Mouse (Mus musculus): ENCODE results near the gene Timmdc1. TPM values are rescaled to one million over a fixed set of nuclear protein-coding genes. Genes with fewer than 3 reads are reported as not detected.
"Not testable (repeated sequence)": the region's sequence is repeated elsewhere in the genome, so short reads cannot be mapped to it uniquely, and the experiment has no call there.

The Timmdc1 gene
- polyA plus RNA-seq, 1 experiment from 2014 or later: 44.5 TPM

GRCm38 (mm10) chr16:38502469-38502868 is 20.0 kb downstream of the Timmdc1 start:
- TF ChIP-seq CTCF (IDR thresholded peaks at IDR 0.05): no peak
- POLR2A ChIA-PET: no interaction called here
- H3K27me3 ChIP-seq: no peaks in the 10 kb centered on the region
- CTCF ChIA-PET: no interaction called here
- in situ Hi-C loops (cut with MboI; ENCODE audit: low pct_unique_long_range_greater_than_20kb): loop anchor here (10.0 to 25.0 kb wide), 2 partner anchors 415 to 528 kb away; partner anchors contain the start of gene Gsk3b
- no peak for DNase-seq (ENCODE audit: low read depth, low spot score)
- no peak for ATAC-seq

- H3K27me3 ChIP-seq: no peaks in the 10 kb centered on the region
- CTCF ChIA-PET: interaction anchor here (2.1 kb wide), 1 partner anchor 10 kb away, joined by 8 read pairs; no protein-coding TSS in a partner anchor
- ATAC-seq: no peak
- DNase-seq (ENCODE audit: low read depth, low spot score): no peak
- no peak for TF ChIP-seq CTCF (IDR thresholded peaks at IDR 0.05)
- in situ Hi-C loops (cut with MboI; ENCODE audit: low pct_unique_long_range_greater_than_20kb): no loop called here
- POLR2A ChIA-PET: interaction anchor here (0.7 kb wide), 1 partner anchor 29 kb away, joined by 3 read pairs; no protein-coding TSS in a partner anchor
Measured at GRCm38 (mm10) chr16:38496604-38497140, 25.8 kb downstream of the Timmdc1 start.

- ChIA-PET CTCF (interaction anchor here (0.8 to 2.7 kb wide), 2 partner anchors 12 kb away, joined by 3 to 12 read pairs; no protein-coding TSS in a partner anchor), POLR2A (no interaction called here)
- ATAC-seq (no peak), DNase-seq (ENCODE audit: low read depth, low spot score) (no peak)
- no peaks in the 10 kb centered on the region for H3K27me3 ChIP-seq
- in situ Hi-C loops (cut with MboI; ENCODE audit: low pct_unique_long_range_greater_than_20kb): no loop called here
- no peak for TF ChIP-seq CTCF (IDR thresholded peaks at IDR 0.05)
Measured at GRCm38 (mm10) chr16:38493890-38494289, 28.6 kb downstream of the Timmdc1 start.

- CTCF ChIA-PET: interaction anchor here (1.5 to 2.7 kb wide), 2 partner anchors 11 to 13 kb away, joined by 3 to 12 read pairs; no protein-coding TSS in a partner anchor
- POLR2A ChIA-PET: no interaction called here
- in situ Hi-C loops (cut with MboI; ENCODE audit: low pct_unique_long_range_greater_than_20kb): no loop called here
- no peak for DNase-seq (ENCODE audit: low read depth, low spot score)
- H3K27me3 ChIP-seq: no peaks in the 10 kb centered on the region
- no peak for ATAC-seq
- no peak for TF ChIP-seq CTCF (IDR thresholded peaks at IDR 0.05)
Measured at GRCm38 (mm10) chr16:38492551-38492950, 29.9 kb downstream of the Timmdc1 start.

- in situ Hi-C loops (cut with MboI; ENCODE audit: low pct_unique_long_range_greater_than_20kb): no loop called here
- no peak for TF ChIP-seq CTCF (IDR thresholded peaks at IDR 0.05)
- ChIA-PET CTCF (interaction anchor here (1.1 kb wide), 1 partner anchor 140 kb away, joined by 3 read pairs; no protein-coding TSS in a partner anchor), POLR2A (interaction anchor here (0.6 kb wide), 1 partner anchor 134 kb away, joined by 6 read pairs; no protein-coding TSS in a partner anchor)
- DNase-seq (ENCODE audit: low read depth, low spot score): no peak
- ATAC-seq: no peak
- H3K27me3 ChIP-seq: no peaks in the 10 kb centered on the region
Measured at GRCm38 (mm10) chr16:38483582-38484309, 38.7 kb downstream of the Timmdc1 start.

DNA sequence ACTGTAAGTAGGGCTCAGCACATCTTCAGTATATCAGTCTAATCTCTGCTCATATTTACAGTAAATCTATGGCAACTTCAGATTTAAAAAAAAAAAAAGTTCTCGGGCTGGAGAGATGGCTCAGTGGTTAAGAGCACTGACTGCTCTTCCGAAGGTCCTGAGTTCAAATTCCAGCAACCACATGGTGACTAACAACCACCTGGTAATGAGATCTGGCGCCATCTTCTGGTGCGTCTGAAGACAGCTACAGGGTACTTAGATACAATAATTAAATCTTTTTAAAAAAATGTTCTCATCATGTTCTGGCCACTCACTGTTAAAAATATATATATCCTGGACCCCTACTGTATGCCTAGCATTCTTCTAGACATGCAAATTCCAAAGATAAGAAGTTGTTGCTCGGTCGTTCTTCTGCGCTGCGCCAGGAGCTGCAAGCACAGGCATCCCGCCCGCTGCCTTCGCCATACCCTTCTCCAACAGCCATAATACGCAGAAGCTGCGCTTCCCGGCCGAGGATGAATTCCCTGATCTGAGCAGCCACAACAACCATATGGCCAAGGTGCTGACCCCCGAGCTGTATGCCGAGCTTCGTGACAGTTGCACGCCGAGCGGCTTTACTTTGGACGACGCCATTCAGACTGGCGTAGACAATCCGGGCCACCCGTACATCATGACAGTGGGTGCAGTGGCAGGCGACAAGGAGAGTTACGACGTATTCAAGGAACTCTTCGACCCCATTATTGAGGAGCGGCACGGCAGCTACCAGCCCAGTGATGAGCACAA is 39.5 kb downstream of the Timmdc1 start:
- TF ChIP-seq CTCF (IDR thresholded peaks at IDR 0.05): peak; percentile 67
- CTCF ChIA-PET: interaction anchor here (1.0 to 1.4 kb wide), 3 partner anchors 9 to 18 kb away, joined by 3 read pairs; no protein-coding TSS in a partner anchor
- no peaks in the 10 kb centered on the region for H3K27me3 ChIP-seq
- POLR2A ChIA-PET: interaction anchor here (0.6 kb wide), 1 partner anchor 133 kb away, joined by 6 read pairs; no protein-coding TSS in a partner anchor
- ATAC-seq (no peak), DNase-seq (ENCODE audit: low read depth, low spot score) (no peak)
- in situ Hi-C loops (cut with MboI; ENCODE audit: low pct_unique_long_range_greater_than_20kb): no loop called here

DNA sequence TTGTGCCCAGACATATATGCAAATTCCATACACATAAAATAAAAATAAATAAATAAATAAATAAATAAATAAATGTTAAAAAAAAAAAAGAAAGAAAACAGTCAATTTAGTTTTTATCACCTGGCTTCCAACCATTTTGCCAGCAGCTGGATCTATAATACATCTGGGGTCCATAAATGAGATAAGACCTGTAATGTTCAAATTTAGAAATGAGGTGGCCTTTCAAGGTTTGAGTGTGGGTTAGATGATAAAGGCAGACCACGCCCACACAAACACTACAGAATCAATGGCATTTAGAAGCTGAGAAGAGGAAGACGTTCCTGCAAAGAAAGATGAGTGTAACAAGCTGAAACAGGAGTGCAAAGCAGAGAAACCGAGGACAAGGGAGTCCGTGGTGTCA is 41.1 kb downstream of the Timmdc1 start:
- in situ Hi-C loops (cut with MboI; ENCODE audit: low pct_unique_long_range_greater_than_20kb): no loop called here
- no peak for ATAC-seq
- no peak for DNase-seq (ENCODE audit: low read depth, low spot score)
- TF ChIP-seq CTCF (IDR thresholded peaks at IDR 0.05): no peak
- H3K27me3 ChIP-seq: no peaks in the 10 kb centered on the region
- ChIA-PET POLR2A (no interaction called here), CTCF (interaction anchor here (0.7 to 1.4 kb wide), 3 partner anchors 10 to 20 kb away, joined by 3 to 4 read pairs (median 3); no protein-coding TSS in a partner anchor)

DNA sequence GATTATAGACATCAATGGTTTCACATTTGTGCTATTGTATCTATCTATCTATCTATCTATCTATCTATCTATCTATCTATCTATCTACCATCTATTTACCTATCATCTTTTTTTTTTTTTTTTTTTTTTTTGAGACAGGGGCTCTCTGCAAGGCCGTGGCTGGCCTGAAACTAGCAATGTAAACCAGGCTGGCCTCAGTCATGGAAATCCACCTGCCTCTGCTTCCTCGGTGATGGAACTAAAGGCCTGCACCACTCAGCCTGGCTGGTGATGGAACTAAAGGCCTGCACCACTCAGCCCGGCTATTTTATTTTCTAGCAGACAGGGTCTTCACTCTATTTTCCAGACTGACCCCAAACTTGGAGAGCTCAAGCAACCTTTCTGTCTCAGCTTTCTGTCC is 44.2 kb downstream of the Timmdc1 start:
- in situ Hi-C loops (cut with MboI; ENCODE audit: low pct_unique_long_range_greater_than_20kb): no loop called here
- no peak for DNase-seq (ENCODE audit: low read depth, low spot score)
- CTCF ChIA-PET: no interaction called here
- no peak for ATAC-seq
- POLR2A ChIA-PET: no interaction called here
- H3K27me3 ChIP-seq: no peaks in the 10 kb centered on the region
- no peak for TF ChIP-seq CTCF (IDR thresholded peaks at IDR 0.05)

DNA sequence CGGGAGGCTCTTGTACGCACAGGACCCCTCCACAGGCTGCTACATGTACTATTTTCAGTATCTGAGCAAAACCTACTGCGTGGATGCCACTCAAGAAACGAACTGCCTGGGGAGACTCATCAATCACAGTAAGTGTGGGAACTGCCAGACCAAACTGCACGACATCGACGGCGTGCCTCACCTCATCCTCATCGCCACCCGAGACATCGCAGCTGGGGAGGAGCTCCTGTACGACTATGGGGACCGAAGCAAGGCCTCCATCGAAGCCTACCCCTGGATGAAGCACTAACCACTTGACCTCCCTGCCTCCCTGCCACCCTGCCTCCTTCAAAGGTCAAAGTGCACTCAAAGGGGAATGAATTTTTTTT is 45.2 kb downstream of the Timmdc1 start:
- H3K27me3 ChIP-seq; POLR2A ChIA-PET; CTCF ChIA-PET; in situ Hi-C loops (cut with MboI; ENCODE audit: low pct_unique_long_range_greater_than_20kb); ATAC-seq; DNase-seq (ENCODE audit: low read depth, low spot score): not testable (repeated sequence)
